Mouse (Mus musculus) CD4-positive, CD25-positive, alpha-beta regulatory T cell, adult 4 months (primary cell): ENCODE measurements around the gene Adgra1. TPM values are rescaled to one million over a fixed set of nuclear protein-coding genes. Genes with fewer than 3 reads are reported as not detected.

ENCODE experiments used
- ATAC-seq: one replicate; pipeline ENCODE4 v1.8.0; 2017
- polyA plus RNA-seq, 2 experiments: library from polyadenylated mRNA; unstranded; fragments of 100-300 nt; shearing (Covaris generic); gene quantifications; one replicate each; pipeline ENCODE4 v1.2.1; 2017

Gene Adgra1
- polyA plus RNA-seq, 2 experiments from 2014 or later = not detected

- no peak for ATAC-seq
Measured at GRCm38 (mm10) chr7:139909469-139909868, 75.5 kb downstream of the Adgra1 start.

GRCm38 (mm10) chr7:139910204-139910835 lies 76.3 kb downstream of the Adgra1 start:
- ATAC-seq = no peak

GRCm38 (mm10) chr7:139914141-139915047 lies 80.4 kb downstream of the Adgra1 start:
- ATAC-seq = peak; percentile 56

GRCm38 (mm10) chr7:139915646-139916257 lies 81.8 kb downstream of the Adgra1 start:
- ATAC-seq = peak; percentile 37

DNA sequence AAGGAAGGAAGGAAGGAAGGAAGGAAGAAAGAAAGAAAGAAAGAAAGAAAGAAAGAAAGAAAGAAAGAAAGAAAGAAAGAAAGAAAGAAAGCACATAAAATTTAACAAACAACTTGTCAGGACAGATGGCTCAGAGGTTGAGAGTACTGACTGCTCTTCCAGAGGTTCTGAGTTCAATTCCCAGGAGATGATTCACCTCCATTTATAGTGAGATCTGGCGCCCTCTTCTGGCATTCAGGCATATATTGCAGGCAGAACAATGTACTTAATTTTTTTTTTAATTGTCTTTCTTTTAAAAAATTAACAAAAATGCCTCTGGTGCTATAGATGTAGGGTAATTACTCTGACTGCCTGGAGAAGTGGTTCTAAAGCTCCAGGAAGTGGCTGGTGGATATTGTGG lies 82.4 kb downstream of the Adgra1 start:
- ATAC-seq = no peak

DNA sequence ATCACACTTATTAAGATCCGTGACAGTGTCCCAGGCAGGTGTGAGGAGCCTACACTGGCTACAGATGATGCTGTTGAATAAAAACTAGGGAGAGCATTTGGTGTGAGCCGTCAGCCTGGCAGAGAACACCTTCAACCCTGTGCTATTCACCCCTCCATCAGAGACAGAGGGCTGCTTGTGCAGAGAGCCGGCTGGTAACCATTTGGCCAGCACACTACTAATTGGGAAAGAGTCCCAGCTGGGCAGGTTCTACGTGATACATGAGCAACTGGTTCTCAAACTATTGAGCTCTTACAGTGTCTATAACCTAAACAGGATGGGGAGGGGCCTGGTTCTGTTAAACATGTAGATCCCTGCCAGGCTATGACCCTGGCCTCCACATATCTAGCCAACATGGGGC lies 84.3 kb downstream of the Adgra1 start:
- no peak for ATAC-seq

Other genes with a start within 250 kb of the Adgra1 start
- not detected for gene Cfap46, start 150.4 kb upstream of the Adgra1 start, polyA plus RNA-seq
- under 1 TPM; 0.44 to 0.58 TPM for gene Kndc1, start 60.5 kb downstream of the Adgra1 start, polyA plus RNA-seq
- 1 to 10 TPM; 3.7 to 6.1 TPM for gene Utf1, start 109.6 kb downstream of the Adgra1 start, polyA plus RNA-seq
- 1 to 10 TPM in 1 of 2 experiments, under 1 TPM in 1; 0.46 to 1.6 TPM for gene 6430531B16Rik, start 144.6 kb downstream of the Adgra1 start, polyA plus RNA-seq
- 10 to 100 TPM; 14.0 to 17.8 TPM for gene Adam8, start 158.4 kb downstream of the Adgra1 start, polyA plus RNA-seq
- gene Zfp511, start 202.2 kb downstream of the Adgra1 start, polyA plus RNA-seq = 10 to 100 TPM; 28.8 to 33.0 TPM
- gene Tubgcp2, start 202.5 kb downstream of the Adgra1 start, polyA plus RNA-seq = 10 to 100 TPM; 29.2 to 52.0 TPM
- gene Msx3, start 214.9 kb downstream of the Adgra1 start, polyA plus RNA-seq = under 1 TPM in 1 of 2 experiments, not detected in 1; 0.20 TPM
- gene Caly, start 248.4 kb downstream of the Adgra1 start, polyA plus RNA-seq = not detected